Mouse (Mus musculus) olfactory bulb, adult 2 months (tissue): ENCODE measurements at regions not wholly inside any gene's neighbourhood (a gene's known extent, or its start where the extent isn't known, plus 50 kb on each side); places are given as distances from the start of the nearest gene placed in this dataset.
"Not testable (repeated sequence)": the region's sequence is repeated elsewhere in the genome, so short reads cannot be mapped to it uniquely, and the experiment has no call there.

Source experiments
- H3K27ac ChIP-seq: fragments of 200-500 bp; 2 replicates; pipeline ENCODE4 v1.5.1; 2012; ENCODE audit warnings: low read depth, low read length; ENCODE audit not compliant: insufficient read depth
- H3K4me1 ChIP-seq: fragments of 200-500 bp; 2 replicates; pipeline ENCODE4 v1.6.1; 2012; ENCODE audit warnings: low read length; ENCODE audit not compliant: control insufficient read depth, insufficient read depth
- H3K4me3 ChIP-seq: fragments of 200-500 bp; 2 replicates; pipeline ENCODE4 v1.5.1; 2012; ENCODE audit warnings: mild to moderate bottlenecking, low read depth, low read length, moderate library complexity; ENCODE audit not compliant: insufficient read depth
- CTCF ChIP-seq: fragments of 200-500 bp; IDR thresholded peaks from 2 replicates; pipeline ENCODE4 v1.5.1; 2012; ENCODE audit warnings: low read depth, mild to moderate bottlenecking, low read length, moderate library complexity; ENCODE audit not compliant: insufficient read depth
- POLR2A ChIP-seq: fragments of 200-500 bp; IDR thresholded peaks from 2 replicates; pipeline ENCODE4 v1.6.1; 2012; ENCODE audit warnings: mild to moderate bottlenecking, low read depth, low read length, moderate library complexity; ENCODE audit not compliant: insufficient read depth
- WGBS: fragments of 180-500 bp; shearing (Covaris S2); methylation state at CpG from one replicate; pipeline ENCODE4 v1.1.7; 2018; 5-methylcytosine and 5-hydroxymethylcytosine counted together

GRCm38 (mm10) chr2:3910086-3910891, 107.2 kb upstream of the Frmd4a start:
- no peaks in the 10 kb centered on the region for H3K4me1 ChIP-seq
- TF ChIP-seq POLR2A (no peak), CTCF (no peak)
- no peak overlapping the region for H3K4me3 ChIP-seq
- H3K27ac ChIP-seq, result no peak overlapping the region
- WGBS, result 69% methylated on average over 9 of the region's 9 CpGs

DNA sequence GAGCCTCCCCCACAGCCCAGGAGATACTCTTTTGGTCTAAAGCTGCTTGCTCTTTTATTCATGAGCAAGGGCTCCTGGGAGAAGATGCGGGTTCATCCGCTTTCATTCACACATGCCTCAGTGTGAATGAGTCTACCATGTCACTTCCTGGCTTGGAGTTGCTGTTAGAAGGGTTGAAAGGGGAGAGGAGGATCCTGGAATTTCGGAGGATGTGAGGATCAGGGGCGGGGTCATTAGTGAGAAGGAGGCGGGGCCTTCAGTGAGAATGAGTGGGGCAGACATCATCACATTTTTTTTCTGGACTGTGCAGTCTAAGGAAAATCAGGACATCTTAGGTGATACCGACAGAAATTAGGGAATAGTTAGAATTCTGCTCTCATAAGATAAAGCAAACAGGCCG, 102.4 kb upstream of the Frmd4a start:
- H3K4me1 ChIP-seq, result no peaks in the 10 kb centered on the region
- H3K27ac ChIP-seq, result no peak overlapping the region
- TF ChIP-seq CTCF (no peak), POLR2A (no peak)
- no peak overlapping the region for H3K4me3 ChIP-seq
- whole genome bisulfite sequencing, result 86% methylated on average over 7 of the region's 7 CpGs

GRCm38 (mm10) chr2:3916365-3916764, 101.2 kb upstream of the Frmd4a start:
- no peaks in the 10 kb centered on the region for H3K4me1 ChIP-seq
- no peak for TF ChIP-seq POLR2A
- no peak for TF ChIP-seq CTCF
- no peak overlapping the region for H3K27ac ChIP-seq
- H3K4me3 ChIP-seq, result no peak overlapping the region
- 93% methylated on average over 3 of the region's 3 CpGs for WGBS

GRCm38 (mm10) chr2:3918156-3918555, 99.4 kb upstream of the Frmd4a start:
- 62% methylated on average over 6 of the region's 6 CpGs for WGBS
- Histone ChIP-seq H3K27ac (no peak overlapping the region), H3K4me3 (no peak overlapping the region), H3K4me1 (no peaks in the 10 kb centered on the region)
- TF ChIP-seq CTCF (no peak), POLR2A (no peak)

DNA sequence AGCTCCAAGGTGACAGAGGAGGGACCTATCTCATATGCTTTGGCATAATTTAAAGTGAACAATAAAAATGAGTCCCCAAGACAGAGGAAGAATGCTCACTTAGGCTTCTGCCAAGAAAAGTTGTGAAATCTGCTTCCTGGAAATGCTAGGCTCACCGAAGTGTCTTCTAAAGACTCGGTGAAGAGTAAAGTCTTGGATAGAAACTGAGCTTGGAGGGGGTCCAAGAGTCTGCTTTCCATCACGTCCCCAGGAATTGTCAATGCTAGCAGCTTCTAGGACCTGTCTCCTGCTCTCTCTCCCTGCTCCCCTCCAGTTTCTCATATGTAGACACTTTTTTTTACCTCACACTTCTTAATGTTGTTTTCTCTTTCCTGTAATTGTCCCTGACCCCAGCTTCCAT, 97.6 kb upstream of the Frmd4a start:
- no peak overlapping the region for H3K27ac ChIP-seq
- WGBS, result 49% methylated on average over 3 of the region's 3 CpGs
- no peaks in the 10 kb centered on the region for H3K4me1 ChIP-seq
- TF ChIP-seq CTCF, result no peak
- TF ChIP-seq POLR2A, result no peak
- H3K4me3 ChIP-seq, result no peak overlapping the region

- not testable (repeated sequence) for H3K4me3 ChIP-seq, H3K27ac ChIP-seq, H3K4me1 ChIP-seq
- WGBS, result 98% methylated on average over 2 of the region's 2 CpGs
Observed at GRCm38 (mm10) chr2:3921084-3921483, 96.4 kb upstream of the Frmd4a start.

GRCm38 (mm10) chr2:3922739-3923138, 94.8 kb upstream of the Frmd4a start:
- H3K4me1 ChIP-seq, result no peaks in the 10 kb centered on the region
- no peak overlapping the region for H3K4me3 ChIP-seq
- H3K27ac ChIP-seq, result no peak overlapping the region
- over 99% methylated on average over 4 of the region's 4 CpGs for WGBS
- no peak for TF ChIP-seq POLR2A
- no peak for TF ChIP-seq CTCF

- no peak overlapping the region for H3K27ac ChIP-seq
- no peak overlapping the region for H3K4me3 ChIP-seq
- WGBS, result 72% methylated on average over 6 of the region's 6 CpGs
- TF ChIP-seq CTCF (no peak), POLR2A (no peak)
- H3K4me1 ChIP-seq, result no peaks in the 10 kb centered on the region
Observed at GRCm38 (mm10) chr2:3924696-3925095, 92.8 kb upstream of the Frmd4a start.

GRCm38 (mm10) chr2:3925199-3925598, 92.3 kb upstream of the Frmd4a start:
- Histone ChIP-seq H3K4me3 (no peak overlapping the region), H3K27ac (no peak overlapping the region), H3K4me1 (no peaks in the 10 kb centered on the region)
- TF ChIP-seq POLR2A, result no peak
- TF ChIP-seq CTCF, result no peak
- WGBS, result 72% methylated on average over 3 of the region's 3 CpGs

GRCm38 (mm10) chr2:3926129-3926528, 91.4 kb upstream of the Frmd4a start:
- Histone ChIP-seq H3K4me1 (no peaks in the 10 kb centered on the region), H3K4me3 (no peak overlapping the region), H3K27ac (no peak overlapping the region)
- TF ChIP-seq POLR2A, result no peak
- TF ChIP-seq CTCF, result no peak
